Mouse (Mus musculus) olfactory bulb, adult 2 months (tissue): ENCODE results near the gene Camkmt.

Experiments used
- CTCF ChIP-seq: fragments of 200-500 bp; IDR thresholded peaks from 2 replicates; pipeline ENCODE4 v1.5.1; 2012; ENCODE audit warnings: low read depth, mild to moderate bottlenecking, low read length, moderate library complexity; ENCODE audit not compliant: insufficient read depth
- POLR2A ChIP-seq: fragments of 200-500 bp; IDR thresholded peaks from 2 replicates; pipeline ENCODE4 v1.6.1; 2012; ENCODE audit warnings: mild to moderate bottlenecking, low read depth, low read length, moderate library complexity; ENCODE audit not compliant: insufficient read depth

DNA sequence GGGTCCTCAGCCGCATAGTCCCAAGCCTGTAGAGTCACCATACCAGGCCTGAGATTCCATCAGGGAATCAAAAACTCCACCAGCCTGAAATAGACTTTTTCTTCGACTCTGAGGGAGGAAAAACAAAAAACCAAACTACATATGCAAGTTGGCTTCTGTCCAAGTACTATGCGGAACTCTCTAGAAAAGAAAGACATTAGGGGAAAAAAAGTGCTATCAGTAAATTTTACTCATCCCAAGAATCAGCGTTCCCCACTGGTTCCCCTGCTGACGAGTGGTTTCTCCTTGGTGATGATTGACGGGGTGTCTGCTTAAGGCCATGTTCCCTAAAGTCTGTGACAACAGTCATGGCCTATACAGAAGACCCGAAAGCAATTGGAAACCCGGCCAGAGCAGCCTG, 352.7 kb downstream of the Camkmt start:
- no peak for TF ChIP-seq POLR2A
- no peak for TF ChIP-seq CTCF
